Mouse (Mus musculus) liver, postnatal 0 days (tissue): ENCODE measurements around the gene Rpl3l.
A peak's percentile ranks its signal among the peaks of the same experiment; 100 is the strongest.

Experiments
- CTCF ChIP-seq: sonication (generic); IDR thresholded peaks from 2 replicates; pipeline ENCODE4 v1.5.1; 2016; ENCODE audit warnings: antibody characterized with exemption, low read depth
- EP300 ChIP-seq: IDR thresholded peaks from 2 replicates; pipeline ENCODE4 v1.6.1; 2016; ENCODE audit warnings: antibody characterized with exemption, low read depth, mild to moderate bottlenecking

GRCm38 (mm10) chr17:24695326-24696010, 32.2 kb upstream of the Rpl3l start:
- no peak for TF ChIP-seq CTCF
- TF ChIP-seq EP300, result 0 out of 2 replicates have a peak, but pooled peaks have one; percentile 9
